Mouse (Mus musculus): ENCODE measurements around the gene Impdh2.

DNA sequence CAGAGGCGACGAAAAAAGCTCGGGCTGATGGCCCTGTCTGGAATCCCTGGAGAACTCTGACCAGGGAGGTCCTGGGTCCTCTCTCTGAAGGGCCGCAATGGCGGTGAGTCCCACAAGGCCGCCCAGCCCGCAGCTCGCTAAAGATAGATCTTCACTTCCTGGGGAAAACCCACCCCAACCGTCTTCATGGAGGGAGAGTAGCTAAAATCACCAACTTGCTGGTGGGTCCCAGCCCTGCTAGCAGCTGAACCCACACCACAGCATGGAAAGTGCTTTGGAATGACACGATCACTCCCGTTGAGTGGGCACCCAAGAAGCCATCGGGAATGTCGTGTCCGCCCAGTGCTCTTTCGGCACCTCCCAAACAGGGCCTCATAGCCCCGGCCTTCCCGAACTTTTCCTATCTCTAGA, 8.4 kb downstream of the Impdh2 start:
- TF ChIP-seq RAD21 (IDR thresholded peaks at IDR 0.05; ENCODE audit: low read depth, low read length) (no peak), MAX (IDR thresholded peaks at IDR 0.05; ENCODE audit: low read length) (peak; percentile 41; the same call in 1 of the 2 replicates), MXI1 (IDR thresholded peaks at IDR 0.05; ENCODE audit: low read depth, low read length) (no peak; the same call in 1 of the 2 replicates), POLR2A (IDR thresholded peaks at IDR 0.05; ENCODE audit: low read depth, low read length) (no peak; the same call in 1 of the 2 replicates), USF1 (IDR thresholded peaks at IDR 0.05; ENCODE audit: low read depth, low read length) (no peak), MEF2A (IDR thresholded peaks at IDR 0.05; ENCODE audit: borderline replicate concordance, low read depth, low read length) (peak; percentile 93), GABPA (IDR thresholded peaks at IDR 0.05; ENCODE audit: insufficient replicate concordance, low read depth, low read length) (no peak)
